Mouse (Mus musculus) forebrain, embryonic 11.5 days (tissue): ENCODE measurements around the gene Plk5. TPM values are rescaled to one million over a fixed set of nuclear protein-coding genes. Genes with fewer than 3 reads are reported as not detected.

Experiments used
- ATAC-seq: fragments of 200-750 bp; cut with Nextera tagmentation; replicated peaks from 2 replicates; pipeline ENCODE4 v1.8.0; 2017; ENCODE audit warnings: moderate TSS enrichment; ENCODE audit not compliant: low FRiP score
- DNase-seq: peaks from one replicate; pipeline ENCODE4 v3.0.0-alpha.2; 2017; ENCODE audit warnings: low spot score
- H3K27ac ChIP-seq: fragments of 300-500 bp; sonication (generic); 2 replicates; pipeline ENCODE4 v1.5.1; 2014; ENCODE audit warnings: low read depth, low read length
- H3K27me3 ChIP-seq: fragments of 300-500 bp; sonication (generic); 2 replicates; pipeline ENCODE4 v1.6.1; 2014; ENCODE audit warnings: mild to moderate bottlenecking, low read length, mixed read lengths; ENCODE audit not compliant: control insufficient read depth, insufficient read depth
- H3K36me3 ChIP-seq: fragments of 300-500 bp; sonication (generic); 2 replicates; pipeline ENCODE4 v1.6.1; 2014; ENCODE audit warnings: mild to moderate bottlenecking, low read length, moderate library complexity, mixed read lengths; ENCODE audit not compliant: control insufficient read depth, insufficient read depth
- H3K4me1 ChIP-seq: fragments of 300-500 bp; sonication (generic); replicated peaks from 2 replicates; pipeline ENCODE4 v1.6.1; 2014; ENCODE audit warnings: low read length, mixed read lengths; ENCODE audit not compliant: control insufficient read depth, insufficient read depth
- H3K4me2 ChIP-seq: fragments of 300-500 bp; sonication (generic); 2 replicates; pipeline ENCODE4 v1.6.1; 2014; ENCODE audit warnings: low read depth, mild to moderate bottlenecking, low read length, moderate library complexity, mixed read lengths; ENCODE audit not compliant: severe bottlenecking
- H3K4me3 ChIP-seq: fragments of 300-500 bp; sonication (generic); 2 replicates; pipeline ENCODE4 v1.5.1; 2014; ENCODE audit warnings: low read depth, low read length
- H3K9ac ChIP-seq: fragments of 300-500 bp; sonication (generic); 2 replicates; pipeline ENCODE4 v1.6.1; 2014; ENCODE audit warnings: low read length
- H3K9me3 ChIP-seq: fragments of 300-500 bp; sonication (generic); 2 replicates; pipeline ENCODE4 v1.6.1; 2016; ENCODE audit warnings: low read length, mixed read lengths; ENCODE audit not compliant: control insufficient read depth
- WGBS: fragments of 180-500 bp; shearing (Covaris S2); extraction: QIAGEN DNeasy Blood & Tissue Kit; methylation state at CpG from one replicate; pipeline ENCODE4 v1.1.7; 2014; 5-methylcytosine and 5-hydroxymethylcytosine counted together
- polyA plus RNA-seq: library from polyadenylated mRNA; unstranded; fragments of >200 nt; fragmentation: Nextera tagmentation; extraction: Ambion mirVana; gene quantifications from 2 replicates; pipeline ENCODE4 v1.2.1, GENCODE M21; 2014

Gene Plk5
- polyA plus RNA-seq, 1 experiment from 2014 or later = 0.36 TPM

GRCm38 (mm10) chr10:80320340-80320760 is 35.9 kb upstream of the Plk5 start, which contains the start of gene 2310011J03Rik:
Gene 2310011J03Rik, minus strand, starts transcription at chr10:80320537.
- WGBS = under 1% methylated on average over 34 of the region's 34 CpGs

GRCm38 (mm10) chr10:80321014-80321669 is 35.1 kb upstream of the Plk5 start:
- no peak for ATAC-seq

More at GRCm38 (mm10) chr10:80320340-80320760, 35.9 kb upstream of the Plk5 start, which contains the start of gene 2310011J03Rik:
- H3K9ac ChIP-seq = peak within 1 kb of the TSS; percentile 75
- DNase-seq (peak; percentile 93), ATAC-seq (peak; percentile 62)
- H3K9me3 ChIP-seq = no peaks in the 10 kb centered on the region
- peaks cover 4% of the 10 kb centered on the region for H3K27me3 ChIP-seq
- H3K4me2 ChIP-seq = peak within 1 kb of the TSS; percentile 86
- no peaks in the 10 kb centered on the region; the same call in 1 of the 2 replicates for H3K36me3 ChIP-seq
- peaks cover 23% of the 10 kb centered on the region for H3K4me1 ChIP-seq
- H3K27ac ChIP-seq = 0 out of 2 replicates have a peak within 1 kb of the TSS, but pooled peaks have one; percentile 25
- H3K4me3 ChIP-seq = peak within 1 kb of the TSS; percentile 88

GRCm38 (mm10) chr10:80321670-80322581 is 34.3 kb upstream of the Plk5 start:
- Histone ChIP-seq H3K4me1 (peaks cover 18% of the 10 kb centered on the region; the same call in 1 of the 2 replicates), H3K27me3 (no peaks in the 10 kb centered on the region; the same call in 1 of the 2 replicates), H3K9me3 (no peaks in the 10 kb centered on the region), H3K4me2 (peak overlapping the region; percentile 8; the same call in 1 of the 2 replicates), H3K36me3 (no peaks in the 10 kb centered on the region; the same call in 1 of the 2 replicates), H3K9ac (no peak overlapping the region), H3K4me3 (peak overlapping the region; percentile 44), H3K27ac (no peak overlapping the region)
- 93% methylated on average over 21 of the region's 21 CpGs for WGBS
- ATAC-seq (no peak), DNase-seq (peak; percentile 60)

More at GRCm38 (mm10) chr10:80321014-80321669, 35.1 kb upstream of the Plk5 start:
- DNase-seq = no peak
- Histone ChIP-seq H3K4me3 (no peak overlapping the region), H3K9ac (no peak overlapping the region), H3K4me2 (no peak overlapping the region), H3K27me3 (no peaks in the 10 kb centered on the region; the same call in 1 of the 2 replicates), H3K4me1 (peaks cover 18% of the 10 kb centered on the region), H3K9me3 (no peaks in the 10 kb centered on the region), H3K27ac (no peak overlapping the region), H3K36me3 (no peaks in the 10 kb centered on the region; the same call in 1 of the 2 replicates)
- 80% methylated on average over 6 of the region's 6 CpGs for WGBS

GRCm38 (mm10) chr10:80322811-80323211 is 33.4 kb upstream of the Plk5 start:
- Histone ChIP-seq H3K9ac (peak overlapping the region; percentile 51), H3K36me3 (no peaks in the 10 kb centered on the region; the same call in 1 of the 2 replicates), H3K27ac (no peak overlapping the region), H3K4me3 (peak overlapping the region; percentile 44), H3K27me3 (no peaks in the 10 kb centered on the region; the same call in 1 of the 2 replicates), H3K4me1 (peaks cover 18% of the 10 kb centered on the region; the same call in 1 of the 2 replicates), H3K4me2 (peak overlapping the region; percentile 74), H3K9me3 (no peaks in the 10 kb centered on the region)
- DNase-seq = peak; percentile 76
- no peak for ATAC-seq
- 7% methylated on average over 28 of the region's 28 CpGs for WGBS

- peaks cover 18% of the 10 kb centered on the region; the same call in 1 of the 2 replicates for H3K4me1 ChIP-seq
- H3K27me3 ChIP-seq = no peaks in the 10 kb centered on the region; the same call in 1 of the 2 replicates
- DNase-seq (peak; percentile 79), ATAC-seq (peak; percentile 36; the same call in 1 of the 2 replicates)
- no peaks in the 10 kb centered on the region for H3K9me3 ChIP-seq
- peak overlapping the region; percentile 74 for H3K4me2 ChIP-seq
- H3K36me3 ChIP-seq = no peaks in the 10 kb centered on the region; the same call in 1 of the 2 replicates
- peak overlapping the region; percentile 44 for H3K4me3 ChIP-seq
- no peak overlapping the region for H3K27ac ChIP-seq
- H3K9ac ChIP-seq = peak overlapping the region; percentile 51
- under 1% methylated on average over 46 of the region's 46 CpGs for WGBS
Observed at GRCm38 (mm10) chr10:80323261-80324119, 32.8 kb upstream of the Plk5 start.

GRCm38 (mm10) chr10:80324120-80325037 is 31.9 kb upstream of the Plk5 start:
- Histone ChIP-seq H3K9ac (no peak overlapping the region), H3K4me1 (peaks cover 12% of the 10 kb centered on the region; the same call in 1 of the 2 replicates), H3K9me3 (no peaks in the 10 kb centered on the region), H3K27ac (no peak overlapping the region), H3K36me3 (no peaks in the 10 kb centered on the region), H3K27me3 (no peaks in the 10 kb centered on the region; the same call in 1 of the 2 replicates), H3K4me2 (peak overlapping the region; percentile 74), H3K4me3 (no peak overlapping the region; the same call in 1 of the 2 replicates)
- DNase-seq (peak; percentile 59), ATAC-seq (no peak)
- 81% methylated on average over 17 of the region's 17 CpGs for WGBS

GRCm38 (mm10) chr10:80325045-80325444 is 31.2 kb upstream of the Plk5 start:
- H3K27me3 ChIP-seq = no peaks in the 10 kb centered on the region; the same call in 1 of the 2 replicates
- 82% methylated on average over 21 of the region's 21 CpGs for WGBS

More at GRCm38 (mm10) chr10:80325045-80325444, 31.2 kb upstream of the Plk5 start:
- Histone ChIP-seq H3K27ac (no peak overlapping the region), H3K4me1 (peaks cover 10% of the 10 kb centered on the region; the same call in 1 of the 2 replicates), H3K4me2 (no peak overlapping the region), H3K4me3 (no peak overlapping the region), H3K36me3 (no peaks in the 10 kb centered on the region), H3K9ac (no peak overlapping the region), H3K9me3 (no peaks in the 10 kb centered on the region)
- DNase-seq (no peak), ATAC-seq (no peak)
